ENCODE assay signal across 11 mouse cellular contexts in genomic region chr2:163437800-163438199, GRCm38 (mm10). TPM values are rescaled to one million over a fixed set of nuclear protein-coding genes. Genes with fewer than 3 reads are reported as not detected.
DNase-seq lines count a peak whose midpoint lies in the region; ATAC-seq and TF ChIP-seq lines count a peak whose summit lies in the region.
"Had no signal": no experiment of that assay in that cellular context is flagged by ENCODE, and none has a peak within 500 bp of the region (broad histone marks: within the 10 kb centered on the region; RNA-seq: fewer than 3 reads in every experiment).

No protein-coding gene starts in this region.

- ATAC-seq in hindbrain, embryonic 15.5 days (ENCODE audit: low FRiP score, low read depth) = no peak
- no peak for ATAC-seq in stomach, embryonic 15.5 days (ENCODE audit: insufficient read depth, low FRiP score, low read depth)

- no peaks in the 10 kb centered on the region for H3K9me3 ChIP-seq in forebrain, embryonic 10.5 days
- no peaks in the 10 kb centered on the region for H3K9me3 ChIP-seq in hindbrain, embryonic 15.5 days
- H3K9me3 ChIP-seq in stomach, embryonic 15.5 days = no peaks in the 10 kb centered on the region
- H3K9me3 ChIP-seq: heart, embryonic 15.5 days; limb, embryonic 15.5 days; megakaryocyte, embryonic 14.5 days had no signal

- TF ChIP-seq CTCF in layer of hippocampus, adult 2 months (conservative IDR thresholded peaks at IDR 0.05) = no peak

- H3K27me3 ChIP-seq in forebrain, embryonic 10.5 days (ENCODE audit: poor library complexity, severe bottlenecking) = peaks cover 32% of the 10 kb centered on the region
- no peaks in the 10 kb centered on the region for H3K27me3 ChIP-seq in hindbrain, embryonic 15.5 days
- H3K27me3 ChIP-seq in stomach, embryonic 15.5 days (replicated peaks) = peaks cover 9% of the 10 kb centered on the region

- peak overlapping the region; percentile 95 for H3K9ac ChIP-seq in hindbrain, embryonic 15.5 days
- no peak overlapping the region for H3K9ac ChIP-seq in stomach, embryonic 15.5 days
- H3K9ac ChIP-seq: heart, embryonic 15.5 days; limb, embryonic 15.5 days had no signal

- H3K36me3 ChIP-seq in forebrain, embryonic 10.5 days (replicated peaks) = no peaks in the 10 kb centered on the region
- no peaks in the 10 kb centered on the region for H3K36me3 ChIP-seq in hindbrain, embryonic 15.5 days
- H3K36me3 ChIP-seq in stomach, embryonic 15.5 days = no peaks in the 10 kb centered on the region
- H3K36me3 ChIP-seq: heart, embryonic 15.5 days; limb, embryonic 15.5 days had no signal

- H3K27ac ChIP-seq in layer of hippocampus, adult 2 months = peak overlapping the region; percentile 93
- no peak overlapping the region for H3K27ac ChIP-seq in forebrain, embryonic 10.5 days
- peak overlapping the region; percentile 93 for H3K27ac ChIP-seq in hindbrain, embryonic 15.5 days (replicated peaks)
- H3K27ac ChIP-seq in stomach, embryonic 15.5 days = no peak overlapping the region
- H3K27ac ChIP-seq: heart, embryonic 15.5 days; limb, embryonic 15.5 days had no signal

- H3K4me3 ChIP-seq in layer of hippocampus, adult 2 months = peak overlapping the region; percentile 85
- peak overlapping the region; percentile 62 for H3K4me3 ChIP-seq in forebrain, embryonic 10.5 days
- H3K4me3 ChIP-seq in hindbrain, embryonic 15.5 days = peak overlapping the region; percentile 95
- H3K4me3 ChIP-seq in stomach, embryonic 15.5 days (replicated peaks) = peak overlapping the region; percentile 38

- H3K4me2 ChIP-seq in hindbrain, embryonic 15.5 days = peak overlapping the region; percentile 74
- peak overlapping the region; percentile 60 for H3K4me2 ChIP-seq in stomach, embryonic 15.5 days

- 40% methylated on average over 4 of the region's 4 CpGs for WGBS in forebrain, embryonic 10.5 days
- 27% methylated on average over 4 of the region's 4 CpGs for WGBS in hindbrain, embryonic 15.5 days
- WGBS in stomach, embryonic 15.5 days = 37% methylated on average over 4 of the region's 4 CpGs

- DNase-seq in layer of hippocampus, adult 2 months (ENCODE audit: low spot score in 2 of 2) = no peak
- no peak for DNase-seq in layer of hippocampus, adult 18-20 months (ENCODE audit: low spot score in 2 of 2)
- DNase-seq in forebrain, embryonic 10.5 days (ENCODE audit: extremely low spot score, low spot score) = no peak
- no peak for DNase-seq in urinary bladder, postnatal 36 days (ENCODE audit: low spot score in 2 of 2)
- no peak for DNase-seq in adrenal gland, postnatal 36 days
- DNase-seq: kidney, postnatal 25 days had no signal

- peaks cover 26% of the 10 kb centered on the region for H3K4me1 ChIP-seq in forebrain, embryonic 10.5 days
- H3K4me1 ChIP-seq in hindbrain, embryonic 15.5 days (replicated peaks) = peaks cover 34% of the 10 kb centered on the region
- H3K4me1 ChIP-seq in stomach, embryonic 15.5 days = 0 out of 2 replicates have a peak, but pooled peaks cover 6% of the 10 kb centered on the region

RNA-seq across cellular contexts. Expression of gene Gdap1l1, which starts 0.5 kb away (rescaled TPM):
- total RNA-seq in layer of hippocampus, adult 2 months (2021) = 10 to 100 TPM; 61.5 to 70.7 TPM
- 10 to 100 TPM; 68.2 to 78.1 TPM for total RNA-seq in layer of hippocampus, adult 18-20 months (2021)
- 10.0 and 11.8 TPM in 2 replicates for polyA plus RNA-seq in forebrain, embryonic 10.5 days (2016; fragmentation: Nextera tagmentation; extraction: Ambion mirVana)
- polyA plus RNA-seq in hindbrain, embryonic 15.5 days (2015; fragmentation: Nextera tagmentation; extraction: Ambion mirVana) = 127 and 136 TPM in 2 replicates
- 5.8 and 6.3 TPM in 2 replicates for polyA plus RNA-seq in stomach, embryonic 15.5 days (2015; fragmentation: Nextera tagmentation; extraction: Ambion mirVana)
- total RNA-seq in adrenal gland, postnatal 36 days (2021) = 1 to 10 TPM; 2.8 to 3.1 TPM

RNA-seq across cellular contexts. Expression of gene Oser1, which starts 13.3 kb away (rescaled TPM):
- total RNA-seq in layer of hippocampus, adult 2 months (2021) = 10 to 100 TPM; 17.1 to 17.2 TPM
- total RNA-seq in layer of hippocampus, adult 18-20 months (2021) = 10 to 100 TPM; 20.2 to 21.4 TPM
- 86.8 and 95.5 TPM in 2 replicates for polyA plus RNA-seq in forebrain, embryonic 10.5 days (2016; fragmentation: Nextera tagmentation; extraction: Ambion mirVana)
- 72.1 and 78.6 TPM in 2 replicates for polyA plus RNA-seq in hindbrain, embryonic 15.5 days (2015; fragmentation: Nextera tagmentation; extraction: Ambion mirVana)
- 79.1 and 84.6 TPM in 2 replicates for polyA plus RNA-seq in stomach, embryonic 15.5 days (2015; fragmentation: Nextera tagmentation; extraction: Ambion mirVana)
- 10 to 100 TPM; 37.2 to 43.4 TPM for total RNA-seq in adrenal gland, postnatal 36 days (2021)

RNA-seq across cellular contexts. Expression of gene Fitm2, which starts 34.6 kb away (rescaled TPM):
- 10 to 100 TPM; 19.0 to 20.0 TPM for total RNA-seq in layer of hippocampus, adult 2 months (2021)
- 10 to 100 TPM; 20.1 to 21.9 TPM for total RNA-seq in layer of hippocampus, adult 18-20 months (2021)
- polyA plus RNA-seq in forebrain, embryonic 10.5 days (2016; fragmentation: Nextera tagmentation; extraction: Ambion mirVana) = 10.9 and 11.1 TPM in 2 replicates
- polyA plus RNA-seq in hindbrain, embryonic 15.5 days (2015; fragmentation: Nextera tagmentation; extraction: Ambion mirVana) = 16.9 TPM in 2 replicates
- 10.8 TPM in 2 replicates for polyA plus RNA-seq in stomach, embryonic 15.5 days (2015; fragmentation: Nextera tagmentation; extraction: Ambion mirVana)
- total RNA-seq in adrenal gland, postnatal 36 days (2021) = 10 to 100 TPM; 83.6 to 87.8 TPM

RNA-seq across cellular contexts. Expression of gene Jph2, which starts 40.0 kb away (rescaled TPM):
- under 1 TPM; 0.41 to 0.54 TPM for total RNA-seq in layer of hippocampus, adult 2 months (2021)
- under 1 TPM; 0.25 to 0.27 TPM for total RNA-seq in layer of hippocampus, adult 18-20 months (2021)
- polyA plus RNA-seq in forebrain, embryonic 10.5 days (2016; fragmentation: Nextera tagmentation; extraction: Ambion mirVana) = 0.34 and 0.47 TPM in 2 replicates
- polyA plus RNA-seq in hindbrain, embryonic 15.5 days (2015; fragmentation: Nextera tagmentation; extraction: Ambion mirVana) = 0.74 and 0.75 TPM in 2 replicates
- 12.7 and 13.1 TPM in 2 replicates for polyA plus RNA-seq in stomach, embryonic 15.5 days (2015; fragmentation: Nextera tagmentation; extraction: Ambion mirVana)
- 1 to 10 TPM; 3.4 to 5.3 TPM for total RNA-seq in adrenal gland, postnatal 36 days (2021)

RNA-seq across cellular contexts. Expression of gene R3hdml, which starts 54.3 kb away (rescaled TPM):
- not detected for total RNA-seq in layer of hippocampus, adult 2 months (2021)
- total RNA-seq in layer of hippocampus, adult 18-20 months (2021) = not detected
- polyA plus RNA-seq in forebrain, embryonic 10.5 days (2016; fragmentation: Nextera tagmentation; extraction: Ambion mirVana) = not detected in 2 replicates
- polyA plus RNA-seq in hindbrain, embryonic 15.5 days (2015; fragmentation: Nextera tagmentation; extraction: Ambion mirVana) = 0.34 and 0.96 TPM in 2 replicates
- 0.19 TPM in 1 of 2 replicates, not detected in the other for polyA plus RNA-seq in stomach, embryonic 15.5 days (2015; fragmentation: Nextera tagmentation; extraction: Ambion mirVana)
- total RNA-seq in adrenal gland, postnatal 36 days (2021) = not detected
- polyA plus RNA-seq: heart, embryonic 15.5 days had no signal

Comparison
In these comparisons a context has a peak if more than half of its experiments do, and no peak if none do; other contexts are left out.
1. H3K27ac ChIP-seq: peak in layer of hippocampus, adult 2 months (single experiment) and hindbrain, embryonic 15.5 days (single experiment); none in forebrain, embryonic 10.5 days (single experiment) and stomach, embryonic 15.5 days (single experiment).
2. H3K4me3 ChIP-seq: peak in every context shown above with its lines; median percentile 95 in hindbrain, embryonic 15.5 days; 85 in layer of hippocampus, adult 2 months; 62 in forebrain, embryonic 10.5 days; 38 in stomach, embryonic 15.5 days.
3. RNA of gene Gdap1l1, which starts 0.5 kb away (total RNA-seq): 68.2 to 78.1 TPM in layer of hippocampus, adult 18-20 months and 61.5 to 70.7 TPM in layer of hippocampus, adult 2 months; 2.8 to 3.1 TPM in adrenal gland, postnatal 36 days; every median in the first group is over 10 times any median in the second.